Comparison of ENCODE assay signal across 10 mouse cellular contexts in genomic region chr10:39467317-39467716, GRCm38 (mm10).
DNase-seq lines count a peak whose midpoint lies in the region; ATAC-seq lines count a peak whose summit lies in the region.
"Had no signal": no experiment of that assay in that cellular context is flagged by ENCODE, and none has a peak within 500 bp of the region (broad histone marks: within the 10 kb centered on the region; RNA-seq: fewer than 3 reads in every experiment).

No protein-coding gene starts in this region.

- 41% methylated on average over 6 of the region's 6 CpGs for WGBS in stomach, embryonic 16.5 days
- 72% methylated on average over 6 of the region's 6 CpGs for WGBS in midbrain, embryonic 15.5 days
- 76% methylated on average over 6 of the region's 6 CpGs for WGBS in hindbrain, embryonic 13.5 days

- no peaks in the 10 kb centered on the region for H3K9me3 ChIP-seq in stomach, embryonic 16.5 days (replicated peaks; ENCODE audit: control insufficient read depth, low read length)
- no peaks in the 10 kb centered on the region for H3K9me3 ChIP-seq in midbrain, embryonic 15.5 days
- H3K9me3 ChIP-seq in hindbrain, embryonic 13.5 days, result no peaks in the 10 kb centered on the region

- peak; percentile 24 for DNase-seq in thymus, postnatal 4 days
- no peak for DNase-seq in thymus, postnatal 25 days
- peak; percentile 86 to 87 for DNase-seq in heart, postnatal 10 days
- peak; percentile 80 for DNase-seq in kidney, postnatal 14 days
- DNase-seq: retina, postnatal 1 day had no signal

- H3K36me3 ChIP-seq in stomach, embryonic 16.5 days (ENCODE audit: control insufficient read depth, insufficient read depth, low read length), result no peaks in the 10 kb centered on the region
- H3K36me3 ChIP-seq in midbrain, embryonic 15.5 days (replicated peaks), result no peaks in the 10 kb centered on the region
- no peaks in the 10 kb centered on the region for H3K36me3 ChIP-seq in hindbrain, embryonic 13.5 days

- intact Hi-C loops in heart, postnatal 10 days (cut with DNase I), result no loop called here

- peaks cover 26% of the 10 kb centered on the region for H3K4me1 ChIP-seq in stomach, embryonic 16.5 days (ENCODE audit: control insufficient read depth, insufficient read depth, low read length)
- H3K4me1 ChIP-seq in midbrain, embryonic 15.5 days, result peaks cover 37% of the 10 kb centered on the region
- peaks cover 57% of the 10 kb centered on the region for H3K4me1 ChIP-seq in hindbrain, embryonic 13.5 days (replicated peaks)

- no peaks in the 10 kb centered on the region for H3K27me3 ChIP-seq in stomach, embryonic 16.5 days (ENCODE audit: control insufficient read depth, insufficient read depth, low read length)
- H3K27me3 ChIP-seq in midbrain, embryonic 15.5 days (replicated peaks), result no peaks in the 10 kb centered on the region
- no peaks in the 10 kb centered on the region for H3K27me3 ChIP-seq in hindbrain, embryonic 13.5 days

- H3K27ac ChIP-seq in stomach, embryonic 16.5 days (ENCODE audit: low read length), result peak overlapping the region; percentile 38
- no peak overlapping the region for H3K27ac ChIP-seq in midbrain, embryonic 15.5 days
- H3K27ac ChIP-seq in hindbrain, embryonic 13.5 days, result no peak overlapping the region
- H3K27ac ChIP-seq: left cerebral cortex, adult 2 months had no signal

- no peak overlapping the region for H3K9ac ChIP-seq in stomach, embryonic 16.5 days (ENCODE audit: low read length)
- no peak overlapping the region for H3K9ac ChIP-seq in midbrain, embryonic 15.5 days
- H3K9ac ChIP-seq in hindbrain, embryonic 13.5 days, result no peak overlapping the region

- H3K4me3 ChIP-seq in stomach, embryonic 16.5 days (replicated peaks; ENCODE audit: low read length), result no peak overlapping the region
- no peak overlapping the region for H3K4me3 ChIP-seq in midbrain, embryonic 15.5 days
- no peak overlapping the region for H3K4me3 ChIP-seq in hindbrain, embryonic 13.5 days
- H3K4me3 ChIP-seq: left cerebral cortex, adult 2 months had no signal

- H3K4me2 ChIP-seq in stomach, embryonic 16.5 days (ENCODE audit: low read depth, low read length), result no peak overlapping the region
- no peak overlapping the region for H3K4me2 ChIP-seq in midbrain, embryonic 15.5 days
- no peak overlapping the region for H3K4me2 ChIP-seq in hindbrain, embryonic 13.5 days
- H3K4me2 ChIP-seq: midbrain, embryonic 11.5 days had no signal

- peak; percentile 53; the same call in 1 of the 2 replicates for ATAC-seq in stomach, embryonic 16.5 days (ENCODE audit: insufficient read depth, low FRiP score)
- no peak for ATAC-seq in midbrain, embryonic 15.5 days (replicated peaks)
- no peak for ATAC-seq in hindbrain, embryonic 13.5 days (ENCODE audit: low FRiP score)
